In genomic region chr11:116534154-116534865, GRCm38 (mm10) we compare ENCODE assay signal across 8 mouse cellular contexts. TPM values are rescaled to one million over a fixed set of nuclear protein-coding genes. Genes with fewer than 3 reads are reported as not detected.
DNase-seq lines count a peak whose midpoint lies in the region; ATAC-seq and TF ChIP-seq lines count a peak whose summit lies in the region.

No protein-coding gene starts in this region.

- H3K27ac ChIP-seq in embryonic facial prominence, embryonic 10.5 days (replicated peaks), result no peak overlapping the region
- peak overlapping the region; percentile 93 for H3K27ac ChIP-seq in liver, embryonic 12.5 days
- peak overlapping the region; percentile 86; the same call in 1 of the 2 replicates for H3K27ac ChIP-seq in stomach, postnatal 0 days (replicated peaks)

- H3K9ac ChIP-seq in liver, embryonic 12.5 days, result peak overlapping the region; percentile 84
- peak overlapping the region; percentile 69 for H3K9ac ChIP-seq in stomach, postnatal 0 days (ENCODE audit: low read length)

- 18% methylated on average over 20 of the region's 20 CpGs for WGBS in embryonic facial prominence, embryonic 10.5 days
- WGBS in liver, embryonic 12.5 days (ENCODE audit: insufficient replicate concordance), result 12% methylated on average over 20 of the region's 20 CpGs
- 15% methylated on average over 20 of the region's 20 CpGs for WGBS in stomach, postnatal 0 days

- peaks cover 72% of the 10 kb centered on the region for H3K4me1 ChIP-seq in embryonic facial prominence, embryonic 10.5 days
- H3K4me1 ChIP-seq in liver, embryonic 12.5 days, result peaks cover 96% of the 10 kb centered on the region
- 0 out of 2 replicates have a peak, but pooled peaks cover 2% of the 10 kb centered on the region for H3K4me1 ChIP-seq in stomach, postnatal 0 days (replicated peaks; ENCODE audit: control insufficient read depth, insufficient read depth)

- peak; percentile 90 for TF ChIP-seq CTCF in stomach, postnatal 0 days (IDR thresholded peaks at IDR 0.05; ENCODE audit: low read depth)

- H3K4me3 ChIP-seq in embryonic facial prominence, embryonic 10.5 days, result peak overlapping the region; percentile 64
- H3K4me3 ChIP-seq in liver, embryonic 12.5 days, result peak overlapping the region; percentile 69
- peak overlapping the region; percentile 55 for H3K4me3 ChIP-seq in stomach, postnatal 0 days (ENCODE audit: low read depth, low read length)

- H3K36me3 ChIP-seq in embryonic facial prominence, embryonic 10.5 days (replicated peaks), result peaks cover 33% of the 10 kb centered on the region
- peaks cover 45% of the 10 kb centered on the region for H3K36me3 ChIP-seq in liver, embryonic 12.5 days
- H3K36me3 ChIP-seq in stomach, postnatal 0 days (ENCODE audit: control insufficient read depth, insufficient read depth, low read length), result peaks cover 8% of the 10 kb centered on the region; the same call in 1 of the 2 replicates

- H3K27me3 ChIP-seq in embryonic facial prominence, embryonic 10.5 days (replicated peaks; ENCODE audit: low read depth, poor library complexity, severe bottlenecking), result peaks cover 61% of the 10 kb centered on the region
- H3K27me3 ChIP-seq in liver, embryonic 12.5 days (replicated peaks), result peaks cover 46% of the 10 kb centered on the region
- no peaks in the 10 kb centered on the region for H3K27me3 ChIP-seq in stomach, postnatal 0 days (ENCODE audit: control insufficient read depth, insufficient read depth, low read length)

- TF ChIP-seq EP300 in stomach, postnatal 0 days (optimal IDR thresholded peaks at IDR 0.05), result no peak

- peak overlapping the region; percentile 99 for H3K4me2 ChIP-seq in liver, embryonic 12.5 days
- H3K4me2 ChIP-seq in stomach, postnatal 0 days (replicated peaks; ENCODE audit: low read depth), result peak overlapping the region; percentile 90

- H3K9me3 ChIP-seq in embryonic facial prominence, embryonic 10.5 days, result no peaks in the 10 kb centered on the region
- no peaks in the 10 kb centered on the region for H3K9me3 ChIP-seq in liver, embryonic 12.5 days (replicated peaks)
- no peaks in the 10 kb centered on the region for H3K9me3 ChIP-seq in stomach, postnatal 0 days (ENCODE audit: control insufficient read depth, low read length)

- peak; percentile 81 for ATAC-seq in liver, embryonic 12.5 days
- peak; percentile 59 for ATAC-seq in stomach, postnatal 0 days (ENCODE audit: low FRiP score, low TSS enrichment)

- DNase-seq in CD4-positive helper T cell, adult 2 months (ENCODE audit: low read depth, low spot score), result peak; percentile 57
- peak; percentile 81 for DNase-seq in adrenal gland, postnatal 14 days
- DNase-seq in embryonic facial prominence, embryonic 10.5 days (ENCODE audit: low spot score), result peak; percentile 82
- peak; percentile 82 for DNase-seq in heart, adult 8-10 months (ENCODE audit: low spot score)
- DNase-seq in kidney, adult 18-20 months, result peak; percentile 80
- peak; percentile 64 for DNase-seq in naive thymus-derived CD4-positive, alpha-beta T cell, adult 2 months (ENCODE audit: low read depth)
- DNase-seq in stomach, postnatal 0 days (ENCODE audit: low spot score), result peak; percentile 84

RNA-seq across cellular contexts. Expression of gene Sphk1, which starts 3.6 kb away (rescaled TPM):
- total RNA-seq in adrenal gland, postnatal 14 days (2021), result 2.3 and 3.5 TPM in 2 replicates
- 5.9 and 6.5 TPM in 2 replicates for polyA plus RNA-seq in embryonic facial prominence, embryonic 10.5 days (2016; fragmentation: Nextera tagmentation; extraction: Ambion mirVana)
- total RNA-seq in heart, adult 8-10 months (2022), result 1 to 10 TPM in 1 of 4 experiments, under 1 TPM in 3; 0.57 to 1.3 (median 0.98) TPM
- 26.9 and 28.0 TPM in 2 replicates for polyA plus RNA-seq in liver, embryonic 12.5 days (2016; fragmentation: Nextera tagmentation; extraction: Ambion mirVana)
- polyA plus RNA-seq in stomach, postnatal 0 days (2015; fragmentation: Nextera tagmentation; extraction: Ambion mirVana), result 7.9 and 10.0 TPM in 2 replicates

RNA-seq across cellular contexts. Expression of gene Prpsap1, which starts 40.3 kb away (rescaled TPM):
- total RNA-seq in adrenal gland, postnatal 14 days (2021), result 81.1 and 81.8 TPM in 2 replicates
- 233 and 242 TPM in 2 replicates for polyA plus RNA-seq in embryonic facial prominence, embryonic 10.5 days (2016; fragmentation: Nextera tagmentation; extraction: Ambion mirVana)
- total RNA-seq in heart, adult 8-10 months (2022), result 10 to 100 TPM; 24.5 to 29.9 (median 26.0) TPM
- polyA plus RNA-seq in liver, embryonic 12.5 days (2016; fragmentation: Nextera tagmentation; extraction: Ambion mirVana), result 69.9 and 77.1 TPM in 2 replicates
- 94.0 and 97.1 TPM in 2 replicates for polyA plus RNA-seq in stomach, postnatal 0 days (2015; fragmentation: Nextera tagmentation; extraction: Ambion mirVana)

RNA-seq across cellular contexts. Expression of gene Ube2o, which starts 46.9 kb away (rescaled TPM):
- total RNA-seq in adrenal gland, postnatal 14 days (2021), result 32.0 and 38.5 TPM in 2 replicates
- polyA plus RNA-seq in embryonic facial prominence, embryonic 10.5 days (2016; fragmentation: Nextera tagmentation; extraction: Ambion mirVana), result 12.0 and 12.4 TPM in 2 replicates
- total RNA-seq in heart, adult 8-10 months (2022), result 10 to 100 TPM; 27.4 to 33.1 (median 29.8) TPM
- 40.0 and 40.2 TPM in 2 replicates for polyA plus RNA-seq in liver, embryonic 12.5 days (2016; fragmentation: Nextera tagmentation; extraction: Ambion mirVana)
- polyA plus RNA-seq in stomach, postnatal 0 days (2015; fragmentation: Nextera tagmentation; extraction: Ambion mirVana), result 4.7 and 5.3 TPM in 2 replicates

RNA-seq across cellular contexts. Expression of gene Aanat, which starts 51.9 kb away (rescaled TPM):
- total RNA-seq in adrenal gland, postnatal 14 days (2021), result not detected in 2 replicates
- polyA plus RNA-seq in embryonic facial prominence, embryonic 10.5 days (2016; fragmentation: Nextera tagmentation; extraction: Ambion mirVana), result not detected in 2 replicates
- not detected for total RNA-seq in heart, adult 8-10 months (2022)
- not detected in 2 replicates for polyA plus RNA-seq in liver, embryonic 12.5 days (2016; fragmentation: Nextera tagmentation; extraction: Ambion mirVana)
- polyA plus RNA-seq in stomach, postnatal 0 days (2015; fragmentation: Nextera tagmentation; extraction: Ambion mirVana), result 0.10 TPM in 1 of 2 replicates, not detected in the other
